Mouse (Mus musculus) kidney, adult 18-20 months (tissue): Measurements from ENCODE around the gene Plod1.

Experiments used
- DNase-seq: peaks from one replicate; pipeline ENCODE4 v3.0.0; 2021

Plod1 gene

GRCm38 (mm10) chr4:147937486-147937885 is 919 bp upstream of the Plod1 start:
- DNase-seq, result no peak

- no peak for DNase-seq
Observed at GRCm38 (mm10) chr4:147937021-147937420, 454 bp upstream of the Plod1 start.

GRCm38 (mm10) chr4:147935904-147936303 is 663 bp downstream of the Plod1 start:
- DNase-seq, result no peak

GRCm38 (mm10) chr4:147934611-147935010 is 2.0 kb downstream of the Plod1 start:
- no peak for DNase-seq

- no peak for DNase-seq
Observed at GRCm38 (mm10) chr4:147934134-147934533, 2.4 kb downstream of the Plod1 start.

GRCm38 (mm10) chr4:147930946-147931345 is 5.6 kb downstream of the Plod1 start:
- DNase-seq, result no peak

GRCm38 (mm10) chr4:147928540-147928939 is 8.0 kb downstream of the Plod1 start:
- no peak for DNase-seq

- no peak for DNase-seq
Observed at GRCm38 (mm10) chr4:147928136-147928535, 8.4 kb downstream of the Plod1 start.

GRCm38 (mm10) chr4:147927705-147928104 is 8.9 kb downstream of the Plod1 start:
- peak; percentile 33 for DNase-seq

GRCm38 (mm10) chr4:147922341-147922740 is 14.2 kb downstream of the Plod1 start:
- no peak for DNase-seq

GRCm38 (mm10) chr4:147920973-147921372 is 15.6 kb downstream of the Plod1 start:
- DNase-seq, result no peak

- DNase-seq, result peak; percentile 61
Observed at GRCm38 (mm10) chr4:147918459-147919121, 18.0 kb downstream of the Plod1 start.

- no peak for DNase-seq
Observed at GRCm38 (mm10) chr4:147909486-147909885, 27.1 kb downstream of the Plod1 start.

- DNase-seq, result no peak
Observed at GRCm38 (mm10) chr4:147906230-147906629, 30.3 kb downstream of the Plod1 start.

- no peak for DNase-seq
Observed at GRCm38 (mm10) chr4:147905090-147905659, 31.4 kb downstream of the Plod1 start.

- peak; percentile 96 for DNase-seq
Observed at GRCm38 (mm10) chr4:147904313-147905089, 32.1 kb downstream of the Plod1 start, which contains the start of gene Mfn2. TSS of gene Mfn2 (minus strand) at chr4:147904704.

GRCm38 (mm10) chr4:147903601-147904000 is 33.0 kb downstream of the Plod1 start:
- DNase-seq, result no peak

- DNase-seq, result peak; percentile 30
Observed at GRCm38 (mm10) chr4:147902906-147903500, 33.6 kb downstream of the Plod1 start.

- no peak for DNase-seq
Observed at GRCm38 (mm10) chr4:147900452-147900851, 36.1 kb downstream of the Plod1 start.

- DNase-seq, result no peak
Observed at GRCm38 (mm10) chr4:147897348-147897747, 39.2 kb downstream of the Plod1 start.

- DNase-seq, result no peak
Observed at GRCm38 (mm10) chr4:147896411-147896810, 40.2 kb downstream of the Plod1 start.

- DNase-seq, result no peak
Observed at GRCm38 (mm10) chr4:147895815-147896330, 40.7 kb downstream of the Plod1 start.

GRCm38 (mm10) chr4:147890341-147890740 is 46.2 kb downstream of the Plod1 start:
- peak; percentile 24 for DNase-seq
